Mouse (Mus musculus) heart, adult 2 months (tissue): Measurements from ENCODE around the gene Tnip1. TPM values are rescaled to one million over a fixed set of nuclear protein-coding genes. Genes with fewer than 3 reads are reported as not detected.

Experiments
- DNase-seq, 2 experiments: peaks; one replicate each; pipeline ENCODE4 v3.0.0; 2021
- H3K27ac ChIP-seq: fragments of 200-600 bp; 2 replicates; pipeline ENCODE4 v1.8.1; 2022
- H3K27me3 ChIP-seq: fragments of 200-500 bp; 2 replicates; pipeline ENCODE4 v1.6.1; 2012; ENCODE audit warnings: mild to moderate bottlenecking, low read length, inconsistent platforms, mixed read lengths; ENCODE audit not compliant: control insufficient read depth, insufficient read depth
- H3K36me3 ChIP-seq: fragments of 200-500 bp; 2 replicates; pipeline ENCODE4 v1.6.1; 2012; ENCODE audit warnings: low read length, inconsistent platforms; ENCODE audit not compliant: control insufficient read depth, insufficient read depth
- H3K4me1 ChIP-seq: fragments of 200-500 bp; 2 replicates; pipeline ENCODE4 v1.6.1; 2011; ENCODE audit warnings: low read length; ENCODE audit not compliant: control insufficient read depth, insufficient read depth
- H3K4me3 ChIP-seq: fragments of 200-600 bp; 2 replicates; pipeline ENCODE4 v1.8.1; 2022
- H3K79me2 ChIP-seq: fragments of 200-500 bp; replicated peaks from 2 replicates; pipeline ENCODE4 v1.6.1; 2012; ENCODE audit warnings: mild to moderate bottlenecking, inconsistent platforms, low read length, moderate library complexity, mixed read lengths; ENCODE audit not compliant: control insufficient read depth, insufficient read depth
- H3K9ac ChIP-seq: fragments of 200-500 bp; 2 replicates; pipeline ENCODE4 v1.6.1; 2012; ENCODE audit warnings: low read depth, mild to moderate bottlenecking, control low read depth, inconsistent platforms, low read length, mixed read lengths
- CTCF ChIP-seq: fragments of 200-600 bp; IDR thresholded peaks from 2 replicates; pipeline ENCODE4 v1.8.1; 2022; ENCODE audit warnings: antibody characterized with exemption, mild to moderate bottlenecking, moderate library complexity
- EP300 ChIP-seq: fragments of 200-500 bp; IDR thresholded peaks from 2 replicates; pipeline ENCODE4 v1.6.1; 2011; ENCODE audit warnings: low read depth, low read length, control low read depth; ENCODE audit not compliant: insufficient read depth
- POLR2A ChIP-seq: fragments of 200-500 bp; IDR thresholded peaks from 2 replicates; pipeline ENCODE4 v1.6.1; 2011; ENCODE audit warnings: mild to moderate bottlenecking, low read depth, low read length, control low read depth; ENCODE audit not compliant: insufficient read depth
- WGBS: fragments of 180-500 bp; shearing (Covaris S2); methylation state at CpG from one replicate; pipeline ENCODE4 v1.1.7; 2018; 5-methylcytosine and 5-hydroxymethylcytosine counted together
- intact Hi-C: fragments of 180-260 bp; cut with DNase I; formaldehyde crosslinking; loops from one replicate; pipeline ENCODE4 v1.15.1; 2025
- polyA plus RNA-seq: library from polyadenylated mRNA; depleted of rRNA; stranded (reverse); fragments of >200 nt; gene quantifications from 2 replicates; pipeline ENCODE4 v1.2.3, GENCODE M21; 2012
- total RNA-seq, 2 experiments: library from RNA; stranded (reverse); gene quantifications; 2 replicates each; pipeline ENCODE4 v1.2.3; 2021

Tnip1 gene
- total and polyA plus RNA-seq, 3 experiments = 25.9 to 34.4 (median 31.9) TPM

DNA sequence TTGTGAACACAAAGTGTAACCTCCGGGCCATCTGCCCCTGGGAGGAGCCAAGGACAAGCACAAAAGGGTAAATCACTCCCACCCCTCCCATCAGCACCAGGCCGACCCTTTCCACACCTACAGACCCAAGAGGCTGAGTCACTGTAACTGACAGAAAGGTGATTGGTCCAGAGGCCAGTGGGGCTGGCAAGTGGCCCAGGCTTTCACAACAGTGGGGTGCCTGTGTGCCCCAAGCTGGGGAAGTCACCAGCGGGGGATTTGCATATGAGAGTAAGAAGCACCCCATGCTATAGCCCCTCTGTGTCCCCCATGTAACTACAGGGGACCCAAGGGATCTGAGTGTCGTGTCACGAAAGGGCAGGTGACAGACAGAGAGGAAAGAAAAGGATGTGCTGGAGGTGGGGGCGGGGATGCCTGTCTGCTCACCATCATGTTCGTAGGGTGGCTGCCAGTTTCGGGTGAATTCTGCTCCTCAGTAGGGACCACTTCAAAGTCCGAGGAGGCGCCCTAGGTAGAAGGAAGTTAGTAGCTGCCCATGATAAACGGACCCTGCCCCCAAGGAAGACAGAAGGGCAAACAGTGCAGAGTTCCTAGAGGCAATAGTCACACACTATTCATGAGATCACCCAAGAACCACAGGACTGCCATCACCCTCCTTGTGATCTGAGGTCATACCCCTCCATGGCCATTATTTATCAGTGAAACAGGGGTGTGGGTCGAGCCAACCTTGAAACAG lies 26.5 kb downstream of the Tnip1 start:
- intact Hi-C loops = no loop called here
- Histone ChIP-seq H3K79me2 (no peaks in the 10 kb centered on the region), H3K27me3 (no peaks in the 10 kb centered on the region), H3K4me3 (no peak overlapping the region), H3K9ac (no peak overlapping the region), H3K27ac (no peak overlapping the region), H3K36me3 (no peaks in the 10 kb centered on the region), H3K4me1 (peaks cover 3% of the 10 kb centered on the region)
- 54% methylated on average over 12 of the region's 12 CpGs for WGBS
- TF ChIP-seq CTCF (no peak), EP300 (no peak), POLR2A (no peak)
- DNase-seq = no peak

DNA sequence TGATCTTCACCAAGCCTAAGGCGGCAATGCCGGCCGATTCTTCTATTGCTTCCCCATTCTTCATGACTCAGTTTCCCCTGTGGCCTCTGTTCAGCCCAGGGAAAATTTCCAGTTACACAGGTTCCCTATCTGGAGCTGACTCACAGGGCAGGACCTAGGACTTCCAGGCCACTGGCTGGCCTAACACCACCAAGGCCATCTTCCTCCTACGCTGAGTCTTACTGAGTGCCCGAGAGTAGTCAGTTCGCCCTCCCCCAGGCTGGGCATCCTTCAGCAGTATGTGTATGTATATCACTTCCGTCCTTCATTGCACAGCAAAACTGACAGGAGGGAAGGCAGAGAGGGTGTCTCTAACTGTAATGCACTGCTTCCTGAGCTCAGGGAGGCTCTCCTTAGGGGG lies 28.5 kb downstream of the Tnip1 start:
- Histone ChIP-seq H3K79me2 (no peaks in the 10 kb centered on the region), H3K9ac (no peak overlapping the region), H3K4me3 (no peak overlapping the region), H3K27me3 (no peaks in the 10 kb centered on the region), H3K36me3 (no peaks in the 10 kb centered on the region), H3K27ac (no peak overlapping the region), H3K4me1 (no peaks in the 10 kb centered on the region; the same call in 1 of the 2 replicates)
- no peak for DNase-seq
- 90% methylated on average over 7 of the region's 7 CpGs for WGBS
- no peak for TF ChIP-seq CTCF
- TF ChIP-seq EP300 = no peak
- no peak for TF ChIP-seq POLR2A
- intact Hi-C loops = loop anchor here (5.0 kb wide), 1 partner anchor 153 kb away; no protein-coding TSS in a partner anchor

DNA sequence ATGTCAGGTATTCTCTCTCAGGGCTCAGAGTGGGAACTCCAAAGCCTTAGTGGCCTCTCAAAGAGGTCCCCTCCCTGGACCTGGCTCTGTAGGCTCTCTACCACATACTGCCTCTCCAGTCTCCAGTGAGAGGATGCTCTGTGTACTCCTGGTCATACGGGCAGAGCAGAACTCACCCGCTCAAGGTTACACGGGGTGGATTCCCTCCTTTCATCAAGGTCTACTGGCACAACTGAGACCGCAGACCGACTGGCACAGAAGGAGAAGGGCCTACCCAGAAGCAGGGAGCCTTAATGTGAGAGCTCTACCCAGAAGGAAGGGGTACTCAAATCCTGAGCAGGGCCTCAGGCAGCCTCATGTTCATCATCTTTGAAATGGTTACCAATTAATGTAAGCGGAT lies 30.2 kb downstream of the Tnip1 start:
- Histone ChIP-seq H3K27ac (no peak overlapping the region), H3K27me3 (no peaks in the 10 kb centered on the region), H3K4me3 (no peak overlapping the region), H3K9ac (no peak overlapping the region), H3K79me2 (no peaks in the 10 kb centered on the region), H3K4me1 (no peaks in the 10 kb centered on the region), H3K36me3 (no peaks in the 10 kb centered on the region)
- intact Hi-C loops = loop anchor here (5.0 kb wide), 1 partner anchor 155 kb away; no protein-coding TSS in a partner anchor
- no peak for DNase-seq
- TF ChIP-seq POLR2A = no peak
- TF ChIP-seq CTCF = no peak
- no peak for TF ChIP-seq EP300
- 86% methylated on average over 6 of the region's 6 CpGs for WGBS

DNA sequence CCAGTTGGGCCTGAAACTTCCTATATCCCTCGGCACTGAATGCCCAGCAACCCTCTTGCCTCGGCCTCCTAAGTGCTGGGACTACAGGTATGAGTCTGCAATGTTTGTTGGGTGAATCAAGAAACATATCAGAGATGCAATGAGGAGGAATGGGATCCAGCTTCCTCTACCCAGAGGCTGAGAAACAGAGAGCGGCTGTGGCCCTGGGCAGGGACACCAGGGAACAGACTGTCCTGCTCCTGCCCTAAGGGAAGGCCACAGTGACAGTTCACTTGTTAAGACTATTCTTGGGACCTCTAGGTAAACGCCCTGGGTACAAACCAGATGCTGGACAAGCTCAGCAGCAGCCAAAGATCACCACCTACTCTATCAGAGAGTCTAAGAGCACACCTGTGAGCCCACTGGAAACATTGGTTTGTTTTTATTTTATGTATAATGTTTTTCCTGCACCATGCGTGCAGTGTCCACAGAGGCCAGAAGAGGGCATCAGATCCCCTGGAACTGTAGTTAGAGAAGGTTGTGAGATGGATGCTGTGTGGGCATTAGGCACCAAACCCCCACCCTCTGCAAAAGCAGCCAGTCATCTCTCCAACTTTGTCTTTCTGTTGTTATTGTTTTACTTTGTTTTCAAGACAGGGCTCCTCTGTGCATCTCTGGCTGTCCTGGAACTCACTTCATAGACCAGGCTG lies 31.2 kb downstream of the Tnip1 start:
- Histone ChIP-seq H3K27ac (no peak overlapping the region), H3K36me3 (no peaks in the 10 kb centered on the region), H3K4me3 (no peak overlapping the region), H3K9ac (no peak overlapping the region), H3K4me1 (no peaks in the 10 kb centered on the region), H3K79me2 (no peaks in the 10 kb centered on the region), H3K27me3 (no peaks in the 10 kb centered on the region)
- TF ChIP-seq POLR2A (no peak), CTCF (peak; percentile 93), EP300 (peak; percentile 68; the same call in 1 of the 2 replicates)
- WGBS = 73% methylated on average over 5 of the region's 5 CpGs
- intact Hi-C loops = loop anchor here (1.0 to 5.0 kb wide), 3 partner anchors 53 to 156 kb away; no protein-coding TSS in a partner anchor
- peak; percentile 41 to 72 for DNase-seq

DNA sequence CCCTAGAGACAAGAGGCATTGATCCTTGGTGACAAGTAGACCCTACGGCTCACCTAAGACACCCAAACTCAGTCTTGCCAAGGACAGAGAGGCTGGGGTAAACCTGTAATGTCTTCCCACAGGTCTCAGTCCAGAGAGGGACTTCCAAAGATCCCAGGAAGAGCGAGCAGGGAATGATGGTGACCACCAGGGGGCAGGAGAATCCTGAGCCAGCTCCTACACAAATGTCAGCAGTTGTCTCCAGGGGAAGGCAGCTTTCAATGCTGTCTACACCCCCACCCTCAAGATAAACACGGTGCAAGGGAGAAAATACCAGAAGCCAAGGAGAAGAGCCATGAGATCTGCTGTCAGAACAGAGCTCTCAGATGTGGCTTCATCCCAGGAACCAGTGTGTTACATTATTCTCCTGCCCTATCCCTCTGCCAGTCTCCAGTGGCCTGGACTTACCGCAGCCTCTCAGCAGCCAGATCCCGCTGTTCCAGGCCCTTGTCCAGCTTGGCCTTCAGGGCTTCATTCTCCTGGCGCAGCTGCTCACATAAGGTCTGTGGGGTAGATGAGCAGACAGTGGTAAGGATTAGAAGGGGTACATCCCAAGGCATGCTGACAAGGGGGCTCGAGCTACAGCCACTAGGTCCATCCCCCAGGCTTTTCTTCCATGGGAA lies 32.3 kb downstream of the Tnip1 start:
- no peak overlapping the region; the same call in 1 of the 2 replicates for H3K27ac ChIP-seq
- no peak overlapping the region for H3K4me3 ChIP-seq
- H3K4me1 ChIP-seq = no peaks in the 10 kb centered on the region
- H3K9ac ChIP-seq = no peak overlapping the region
- peak in 1 of 2 experiments; percentile 64 for DNase-seq
- WGBS = 56% methylated on average over 7 of the region's 7 CpGs
- H3K79me2 ChIP-seq = no peaks in the 10 kb centered on the region
- no peaks in the 10 kb centered on the region for H3K36me3 ChIP-seq
- TF ChIP-seq CTCF = peak; percentile 85
- 0 out of 2 replicates have a peak, but pooled peaks have one; percentile 34 for TF ChIP-seq EP300
- TF ChIP-seq POLR2A = no peak
- intact Hi-C loops = loop anchor here (2.0 to 5.0 kb wide), 2 partner anchors 108 to 157 kb away; no protein-coding TSS in a partner anchor
- no peaks in the 10 kb centered on the region for H3K27me3 ChIP-seq
